Mouse (Mus musculus): ENCODE measurements around the gene Pde4b. TPM values are rescaled to one million over a fixed set of nuclear protein-coding genes. Genes with fewer than 3 reads are reported as not detected.

The Pde4b gene
- total and polyA plus RNA-seq, 3 experiments: 0.62 to 6.8 (median 3.1) TPM

DNA sequence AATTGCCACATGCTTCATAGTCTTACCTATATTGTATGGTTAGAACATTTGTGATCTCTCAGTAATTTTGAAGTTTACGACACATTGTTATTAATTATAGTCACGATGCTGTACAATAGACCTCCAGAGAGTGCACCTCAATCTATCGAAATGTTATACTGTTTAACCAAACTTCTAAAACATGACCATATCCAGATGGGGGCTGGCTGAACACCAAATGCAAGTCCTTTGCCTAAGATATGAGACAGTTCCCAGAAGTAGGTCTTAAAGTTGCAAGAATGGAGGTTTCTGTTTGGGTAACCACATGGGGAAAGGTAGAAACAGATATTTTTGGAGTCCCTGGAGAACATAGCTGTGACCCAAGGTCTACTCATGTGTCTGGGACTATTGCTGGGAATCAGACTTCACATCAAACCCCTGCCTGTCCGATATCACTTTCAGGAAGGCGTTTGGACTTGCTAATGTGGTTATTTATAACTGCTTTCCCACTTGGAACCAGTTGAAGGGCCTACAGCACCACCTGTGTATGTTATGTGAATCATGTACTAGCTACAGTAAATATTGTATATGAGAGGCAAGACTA lies 452.3 kb downstream of the Pde4b start:
- no peak for DNase-seq

DNA sequence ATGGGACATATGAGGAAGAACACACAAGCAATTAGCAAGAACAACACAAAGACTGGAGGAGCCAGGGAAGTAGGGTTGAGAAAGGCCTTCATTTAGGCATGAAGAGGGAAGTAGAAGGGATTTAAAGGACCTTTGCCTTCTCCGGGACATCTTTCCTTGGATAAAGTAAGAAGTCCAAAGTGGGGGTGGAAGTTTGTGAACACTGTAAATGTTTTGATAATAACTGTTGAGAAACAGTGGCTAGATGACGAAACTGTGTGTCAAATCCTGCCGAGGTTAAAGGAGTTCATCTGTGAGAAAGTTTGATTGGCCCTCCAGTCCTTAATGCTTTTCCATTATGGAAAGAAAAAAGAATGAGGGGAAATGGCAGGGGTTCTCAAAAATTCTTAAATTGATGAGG lies 455.6 kb downstream of the Pde4b start:
- DNase-seq: no peak

DNA sequence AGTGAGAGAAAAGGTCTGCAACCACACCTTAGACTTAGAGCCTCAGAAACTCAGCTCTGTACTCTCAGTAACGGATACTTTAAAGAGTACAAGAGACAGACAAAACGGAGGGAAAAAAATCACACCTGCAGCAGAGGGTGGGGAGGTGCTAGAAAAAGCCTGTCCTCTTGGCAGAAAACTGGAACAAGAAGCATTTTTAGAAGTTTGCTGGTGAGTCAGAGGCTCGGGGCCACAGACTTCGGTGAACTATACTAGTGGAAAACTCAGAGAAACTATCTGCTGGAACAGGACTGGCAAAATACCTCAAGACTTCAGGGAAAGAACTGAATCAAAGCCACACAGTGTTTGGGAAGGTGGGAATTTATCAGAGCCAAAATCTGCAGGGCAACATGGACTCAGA lies 457.9 kb downstream of the Pde4b start:
- DNase-seq: no peak

DNA sequence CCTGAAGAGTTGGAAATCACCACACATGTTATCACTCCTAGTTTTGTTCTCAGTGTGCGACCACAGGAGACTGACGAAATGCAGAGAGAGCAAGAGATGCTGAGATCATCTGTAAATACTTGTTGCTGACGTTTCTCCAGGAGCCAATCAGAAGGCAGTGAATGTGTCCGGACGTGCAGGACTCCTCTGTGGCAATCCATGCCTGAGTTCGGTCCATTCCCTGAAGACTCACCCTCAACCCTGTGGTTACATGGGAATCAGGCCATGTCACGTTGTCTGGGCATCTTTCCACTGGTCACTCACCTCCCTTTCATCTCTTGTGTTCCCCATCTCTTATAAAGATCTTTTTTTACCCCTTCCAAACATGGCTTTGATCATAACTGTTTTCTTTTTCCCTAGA lies 468.2 kb downstream of the Pde4b start:
- DNase-seq: no peak

DNA sequence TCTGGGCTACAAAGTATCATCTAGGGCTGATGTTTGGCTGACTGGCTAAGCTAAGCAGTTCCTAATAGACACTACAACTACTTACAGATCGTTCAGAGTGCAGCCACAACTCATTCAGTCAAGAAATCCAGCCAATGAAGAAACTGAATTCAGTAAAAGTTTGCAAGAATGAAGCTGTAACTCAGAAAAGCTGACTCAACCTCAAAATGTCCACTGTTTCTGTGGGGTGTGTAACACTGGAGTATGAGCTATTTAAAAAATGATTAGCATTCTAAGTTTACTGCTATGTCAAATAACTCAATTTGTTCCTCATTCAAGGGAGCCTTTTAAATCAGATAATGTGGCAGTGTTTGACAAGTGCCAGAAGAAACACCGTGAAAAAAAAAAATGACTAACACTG lies 469.7 kb downstream of the Pde4b start:
- DNase-seq: no peak

DNA sequence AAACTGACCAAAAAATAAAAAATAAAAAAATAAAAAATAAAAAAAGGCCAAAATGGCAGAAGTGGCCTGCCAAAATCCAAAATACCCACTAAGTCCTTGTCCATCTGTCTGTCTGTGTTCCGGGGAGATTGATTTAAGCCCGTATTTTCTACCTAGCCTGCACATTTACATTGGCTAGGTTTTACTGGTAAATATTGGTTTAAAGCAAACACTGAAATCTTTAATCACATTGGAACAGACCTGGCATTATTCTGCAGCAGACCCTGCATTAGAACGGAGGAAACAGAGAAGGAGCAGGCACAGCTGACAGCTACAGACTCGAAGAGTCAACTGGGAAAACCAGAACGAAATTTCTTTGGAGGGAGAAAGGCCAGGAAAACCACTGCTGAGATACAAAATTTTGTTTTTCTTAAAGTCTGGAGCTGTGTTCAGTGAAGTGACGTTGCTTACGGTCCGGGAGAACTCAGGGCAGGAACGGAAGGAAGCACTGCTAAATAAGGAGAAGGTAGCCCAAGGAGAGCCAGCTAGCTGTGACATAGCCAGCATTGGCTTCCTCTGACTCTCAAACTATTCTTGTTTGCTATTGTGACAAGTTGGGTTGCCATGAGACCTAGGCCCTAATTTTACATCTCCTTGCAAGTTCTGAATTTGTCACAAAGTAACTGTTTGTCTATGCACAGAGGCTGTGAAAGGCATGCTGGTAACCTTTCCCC lies 470.3 kb downstream of the Pde4b start:
- no peak for DNase-seq

DNA sequence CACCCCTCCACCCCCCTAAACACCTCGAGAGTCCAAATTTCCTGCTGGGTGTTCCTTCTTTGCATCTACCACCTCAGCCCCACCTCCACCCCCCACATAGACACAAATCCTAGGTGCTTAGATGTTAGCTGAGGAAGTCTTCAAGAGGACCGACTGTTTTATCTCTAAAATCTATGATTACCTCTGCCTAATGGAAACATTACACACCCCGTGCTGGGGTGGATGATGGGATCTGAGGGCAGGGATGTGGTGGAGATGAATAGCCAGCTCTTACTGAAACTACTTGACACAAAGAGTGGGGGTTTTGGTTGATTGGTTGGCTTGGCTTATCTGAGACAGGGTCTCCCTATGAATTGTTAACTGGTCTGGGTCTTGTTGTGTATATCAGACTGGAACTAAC lies 471.0 kb downstream of the Pde4b start:
- no peak for DNase-seq

DNA sequence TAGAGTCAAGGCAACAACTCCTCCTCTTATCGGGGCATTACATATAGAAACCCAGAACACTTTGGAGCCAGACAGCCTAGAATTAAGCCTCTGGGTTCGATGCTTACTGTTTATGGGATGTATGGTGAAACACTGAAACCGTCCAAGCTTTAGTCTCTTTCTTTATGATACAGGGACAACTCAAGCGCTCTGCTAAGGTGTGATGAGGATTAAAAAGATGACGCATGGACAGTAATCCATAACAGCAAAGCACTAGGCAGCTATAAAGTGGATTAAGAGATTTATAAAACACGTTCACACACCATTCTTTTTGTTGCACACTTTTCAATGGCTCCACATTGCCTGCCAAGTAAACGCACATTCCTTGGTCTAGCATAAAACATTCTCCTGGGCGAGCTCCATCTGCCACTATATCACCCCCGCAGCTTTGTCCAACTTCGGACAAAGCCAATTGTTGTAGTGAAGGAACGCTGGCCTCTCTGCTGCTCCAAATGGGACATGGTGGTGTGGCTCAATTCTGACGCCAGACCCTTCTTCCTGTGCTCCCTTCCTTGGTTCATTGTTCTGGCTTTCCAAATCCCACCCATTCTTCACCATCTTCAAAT lies 473.4 kb downstream of the Pde4b start:
- DNase-seq: no peak

DNA sequence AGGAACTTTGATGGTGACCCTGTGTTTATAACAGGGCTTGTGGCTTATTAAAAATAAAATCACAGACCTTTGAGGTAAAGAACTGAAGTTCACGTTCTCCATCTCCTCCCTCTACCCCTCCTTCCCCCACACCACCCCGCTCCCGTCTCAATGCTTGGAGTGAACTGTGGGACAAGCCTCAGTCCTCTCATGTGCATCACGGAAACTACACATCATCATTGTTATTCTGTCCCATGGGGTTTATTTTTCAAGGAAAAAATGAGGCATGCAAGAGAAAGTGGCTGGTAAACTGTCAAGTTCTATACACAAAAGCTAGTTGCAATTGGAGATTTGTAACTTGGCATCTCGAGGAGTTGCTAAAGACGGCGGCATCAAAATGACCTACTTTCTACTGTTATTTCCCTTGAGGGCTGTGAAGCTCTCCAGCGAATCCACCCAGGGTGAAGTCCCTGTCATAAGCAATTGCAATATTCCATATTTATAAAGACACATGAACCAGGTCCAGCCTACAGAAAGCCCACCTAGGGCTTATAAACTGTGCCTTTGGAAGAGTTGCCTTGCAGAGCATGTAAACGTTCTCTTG lies 476.0 kb downstream of the Pde4b start:
- DNase-seq: no peak

DNA sequence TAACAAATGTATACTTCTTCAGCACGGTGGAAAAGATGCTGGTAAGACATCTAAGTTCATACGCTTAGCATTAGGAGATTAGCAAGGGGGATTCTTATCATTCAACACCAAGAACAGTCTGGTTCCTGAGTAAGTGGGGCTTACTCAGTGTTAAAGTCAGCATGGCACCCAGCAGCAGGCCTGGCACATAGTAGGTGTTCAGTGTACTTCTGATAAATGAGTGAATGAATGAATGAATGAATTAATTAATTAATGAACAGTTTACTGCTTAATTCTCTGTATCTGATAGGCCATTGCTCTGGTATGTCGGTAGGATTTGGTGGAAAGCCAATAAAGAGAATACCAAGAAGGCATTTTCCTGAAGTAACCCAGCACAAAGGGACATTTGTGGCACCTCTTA lies 476.9 kb downstream of the Pde4b start:
- DNase-seq: no peak

DNA sequence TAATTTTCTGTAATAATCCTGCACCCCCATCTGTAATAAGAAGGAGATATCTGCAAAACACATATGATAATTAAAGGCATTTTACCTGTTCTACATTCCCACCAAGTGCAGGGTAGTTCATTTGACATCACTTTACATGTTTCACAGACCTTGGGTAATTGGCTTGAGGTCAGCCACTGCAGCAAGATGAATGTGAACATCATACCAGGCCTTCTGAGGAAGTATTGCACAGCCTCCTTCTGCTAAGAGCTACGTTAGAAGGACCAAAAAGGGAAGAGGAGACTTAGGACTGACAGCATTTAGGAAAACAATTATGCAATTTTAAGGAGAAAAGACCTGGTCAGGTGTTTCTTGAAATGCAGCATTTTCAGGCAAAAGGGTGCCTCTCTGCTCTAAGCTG lies 479.1 kb downstream of the Pde4b start:
- DNase-seq: no peak

DNA sequence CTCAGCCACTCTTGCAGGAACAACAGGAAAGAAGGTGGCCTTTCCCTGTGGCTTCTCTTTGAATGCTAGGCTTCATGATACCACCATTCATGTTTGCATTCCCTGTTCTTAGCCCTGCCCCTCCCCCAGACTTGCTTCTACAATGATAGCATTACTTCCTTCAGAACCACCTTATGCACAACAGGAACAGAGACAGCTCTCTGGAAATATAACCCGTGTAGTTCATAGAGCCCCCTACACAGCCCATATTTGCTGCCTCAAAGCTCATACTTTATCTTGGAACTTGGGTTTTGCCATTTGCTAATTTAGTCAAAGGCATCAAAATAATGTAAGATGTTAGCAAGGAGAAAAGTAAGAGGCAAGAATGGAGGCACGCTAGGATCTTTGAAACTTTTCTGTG lies 479.8 kb downstream of the Pde4b start:
- DNase-seq: no peak

DNA sequence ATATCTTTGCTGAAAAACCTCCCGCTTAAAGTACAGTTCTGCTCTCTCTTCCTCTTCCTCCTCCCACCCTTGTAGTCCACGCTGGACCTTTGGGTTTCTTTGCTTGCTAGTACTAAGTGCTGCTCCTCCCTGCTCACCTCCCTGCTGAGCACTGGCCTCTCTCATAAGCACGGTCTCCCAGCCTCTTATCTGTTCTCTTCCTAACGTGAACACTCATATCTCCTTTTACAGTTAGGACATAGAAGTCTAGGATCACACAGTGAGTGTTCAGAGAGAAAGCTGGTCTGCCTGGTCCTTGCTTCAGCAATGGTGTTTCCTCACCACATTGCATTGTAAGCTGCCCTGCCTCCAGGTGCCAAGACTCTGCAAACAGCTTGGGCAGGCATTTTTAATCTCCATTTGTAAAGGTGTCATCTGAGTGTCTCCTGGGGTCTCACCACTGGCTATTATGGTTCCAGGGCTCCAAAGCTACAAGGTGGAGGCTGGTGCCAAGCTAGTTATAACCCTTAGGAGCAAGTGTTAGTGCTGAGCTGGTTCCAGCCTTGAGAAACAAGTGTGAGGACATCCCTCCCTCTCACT lies 480.4 kb downstream of the Pde4b start:
- DNase-seq: no peak

DNA sequence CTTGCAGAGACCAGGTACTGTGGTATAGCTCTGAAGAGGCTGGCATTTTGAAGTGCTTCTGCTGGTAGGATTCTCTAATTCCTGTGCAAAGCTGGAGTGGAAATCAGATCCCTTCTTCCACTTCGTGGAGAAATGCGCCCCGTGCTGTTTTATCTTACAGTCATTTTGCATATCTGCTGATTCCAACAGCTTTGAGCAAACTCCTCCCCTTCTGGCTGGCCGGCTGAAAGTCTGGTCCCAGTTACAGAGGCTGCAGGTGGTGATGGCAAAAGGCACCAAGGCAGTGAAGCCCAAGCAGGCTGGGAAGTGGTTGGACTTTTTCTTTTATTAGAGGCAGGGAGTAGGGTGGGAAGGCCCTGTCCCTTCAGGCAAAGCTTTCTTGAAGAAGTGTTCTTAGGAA lies 481.2 kb downstream of the Pde4b start:
- peak; percentile 41 for DNase-seq

DNA sequence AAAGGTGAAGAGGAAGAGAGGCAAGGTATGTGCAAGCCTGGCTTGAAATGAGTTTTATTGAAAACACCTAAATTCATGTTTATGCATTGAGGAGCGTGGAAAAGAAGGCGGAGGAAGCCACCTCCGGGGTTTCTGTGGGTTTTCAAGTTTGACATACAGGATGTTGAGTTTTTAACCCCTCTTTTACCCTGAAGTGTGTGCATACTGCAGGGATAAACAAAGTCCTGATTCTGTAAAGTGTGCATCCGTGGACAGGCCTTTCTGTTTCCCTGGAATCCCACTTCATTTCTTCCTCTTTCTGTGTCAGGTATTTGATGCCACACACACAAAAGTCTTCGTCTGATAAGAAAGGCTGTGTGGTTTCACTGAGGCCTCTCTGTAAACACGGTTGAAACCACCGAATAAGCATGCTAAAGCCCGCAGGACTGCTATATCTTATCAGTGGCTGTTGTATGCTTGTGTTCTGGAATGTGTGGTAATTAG lies 481.8 kb downstream of the Pde4b start:
- no peak for DNase-seq

DNA sequence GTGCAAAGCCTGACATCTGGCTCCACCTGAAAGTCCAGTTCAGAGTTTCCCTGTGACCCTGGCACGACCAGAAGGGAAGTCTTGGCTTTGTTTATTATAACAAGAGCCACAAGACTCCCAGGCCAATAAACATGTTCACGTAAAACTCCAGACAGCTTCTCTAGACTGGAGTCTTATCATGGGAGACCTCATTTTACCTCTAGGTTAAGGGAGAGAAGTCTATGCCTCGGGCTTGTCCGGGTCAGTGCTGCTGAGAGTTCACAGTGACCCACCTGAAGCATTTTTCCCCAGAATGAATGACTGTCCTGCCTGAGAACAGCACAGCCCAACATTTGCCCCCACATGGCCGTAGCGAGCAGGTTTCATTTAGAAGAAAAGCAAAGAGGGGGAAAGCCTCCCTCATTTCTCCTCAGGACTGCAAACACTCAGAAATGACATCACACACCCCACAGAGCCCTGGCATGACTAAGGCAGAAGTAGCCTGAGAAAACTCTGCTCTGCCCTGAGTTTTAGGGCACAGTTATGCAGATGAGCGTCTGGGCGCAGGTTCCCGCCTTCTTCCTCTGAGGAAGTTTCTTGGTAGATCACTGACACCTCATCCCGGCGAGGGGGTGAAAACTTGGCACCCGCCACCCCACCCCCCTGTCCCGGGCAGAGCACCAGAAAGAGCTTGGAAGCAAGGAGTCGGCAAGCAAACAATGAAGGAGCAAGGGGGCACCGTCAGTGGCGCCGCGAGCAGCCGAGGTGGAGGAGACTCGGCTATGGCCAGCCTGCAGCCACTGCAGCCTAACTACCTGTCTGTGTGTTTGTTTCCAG lies 482.8 kb downstream of the Pde4b start:
- DNase-seq: peak; percentile 69

DNA sequence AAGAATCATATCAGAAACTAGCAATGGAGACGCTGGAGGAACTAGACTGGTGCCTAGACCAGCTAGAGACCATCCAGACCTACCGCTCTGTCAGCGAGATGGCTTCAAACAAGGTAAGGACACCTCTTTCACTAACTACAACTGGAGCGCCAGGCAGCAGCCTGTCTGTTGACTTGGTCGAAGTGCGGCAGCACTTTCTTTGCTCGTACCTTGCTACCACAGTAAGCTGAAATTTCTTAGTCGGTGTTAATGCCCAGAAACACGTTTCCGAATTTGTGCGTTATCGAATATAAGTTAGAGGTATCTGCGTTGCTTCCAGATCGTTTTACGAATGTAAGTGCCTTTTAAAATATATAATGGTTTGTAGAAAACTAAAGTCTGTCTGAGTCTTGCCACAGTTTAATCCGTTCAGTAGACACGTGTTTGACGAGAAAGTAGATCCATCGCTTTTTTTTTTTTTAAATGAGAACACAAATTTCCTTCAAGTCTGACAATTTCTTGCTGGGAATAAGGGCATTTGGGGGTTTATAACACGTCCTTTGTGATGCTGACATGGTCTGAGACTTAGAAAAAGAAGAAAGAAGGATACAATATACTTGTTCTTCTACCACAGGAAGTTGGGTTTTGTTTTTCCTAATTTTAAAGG lies 483.5 kb downstream of the Pde4b start:
- no peak for DNase-seq

DNA sequence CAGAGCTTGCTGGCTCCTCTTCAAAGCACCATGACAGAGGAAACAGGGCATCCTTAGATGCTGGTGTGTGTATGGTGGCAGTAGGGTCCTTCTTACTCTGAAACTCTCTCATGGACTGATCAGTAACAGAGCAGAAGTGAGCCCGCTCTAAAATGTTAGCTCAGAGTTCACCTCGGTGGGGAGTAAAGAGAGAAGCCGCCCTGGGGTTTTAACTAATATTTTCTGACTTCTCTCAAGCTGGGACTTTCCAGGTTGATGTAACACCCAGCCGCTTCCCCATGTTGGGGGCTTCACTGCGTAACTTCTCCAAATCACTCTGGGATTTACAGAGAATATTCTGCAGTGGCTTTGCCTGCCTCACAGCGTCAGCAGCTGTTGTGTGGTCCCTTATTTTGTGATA lies 484.7 kb downstream of the Pde4b start:
- DNase-seq: no peak

DNA sequence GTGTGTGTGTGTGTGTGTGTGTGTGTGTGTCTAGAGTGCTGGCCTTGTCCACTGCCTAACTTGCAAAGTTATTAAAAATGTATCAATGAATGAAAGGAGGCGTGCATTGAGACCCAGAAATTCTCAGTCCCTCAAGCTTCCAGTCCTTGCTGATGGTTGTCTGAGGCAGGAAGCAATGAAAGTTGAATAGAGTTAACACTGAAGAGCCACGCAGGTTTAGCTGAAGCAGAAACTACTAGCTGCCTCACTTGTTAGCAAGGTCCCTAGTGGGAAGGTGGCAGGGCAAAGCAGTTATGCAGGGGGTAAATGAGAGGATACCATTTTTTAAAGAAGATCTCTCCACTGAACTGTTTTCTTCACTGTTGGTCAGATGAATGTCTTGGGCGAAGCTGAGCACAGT lies 485.2 kb downstream of the Pde4b start:
- no peak for DNase-seq

DNA sequence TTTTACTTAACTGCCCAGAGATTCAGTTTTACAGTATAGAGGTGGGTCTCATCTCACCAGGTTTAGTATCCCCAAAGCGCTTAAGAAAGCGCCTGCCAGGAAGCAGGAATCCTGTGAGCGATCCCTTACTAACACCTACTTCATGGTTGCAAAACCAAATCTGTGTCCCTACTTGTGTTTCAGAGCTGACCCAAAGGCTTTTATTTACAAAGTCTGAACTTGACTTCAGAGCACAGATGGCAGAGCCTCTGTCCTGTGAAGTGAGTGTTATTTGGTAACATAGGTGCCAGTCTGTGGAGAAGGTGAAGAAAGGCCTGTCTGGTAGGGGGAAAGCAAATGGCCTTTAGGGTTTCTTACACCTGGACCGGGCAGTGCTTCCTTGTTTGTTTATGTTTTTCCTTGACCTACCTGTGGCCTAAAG lies 486.0 kb downstream of the Pde4b start:
- DNase-seq: no peak

DNA sequence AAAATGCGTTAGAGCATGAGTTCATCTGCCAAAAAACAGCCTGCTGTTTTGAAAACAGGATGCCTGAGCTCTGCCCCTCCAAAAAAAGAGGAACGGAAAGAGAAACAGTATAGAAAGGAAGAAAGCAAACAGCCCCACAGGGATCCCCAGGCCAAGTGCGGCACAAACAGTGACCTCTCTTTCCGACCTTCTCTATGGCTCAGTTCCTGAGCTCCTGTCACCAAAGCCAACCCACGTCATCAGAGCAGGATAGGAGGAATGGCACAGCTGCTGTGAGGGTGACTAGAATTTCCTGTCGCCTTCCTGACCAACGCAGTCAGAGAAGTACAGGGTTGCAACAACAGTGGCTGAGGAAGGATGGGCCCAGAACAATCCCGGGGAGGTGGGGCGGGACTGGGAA lies 486.9 kb downstream of the Pde4b start:
- DNase-seq: peak; percentile 38

Measured in adrenal gland, adult 2 months (tissue).